Mouse (Mus musculus): ENCODE measurements around the gene Mcpt2. TPM values are rescaled to one million over a fixed set of nuclear protein-coding genes. Genes with fewer than 3 reads are reported as not detected.
"Not testable (repeated sequence)": the region's sequence is repeated elsewhere in the genome, so short reads cannot be mapped to it uniquely, and the experiment has no call there.

Gene Mcpt2
- polyA plus RNA-seq, 1 experiment = 0.43 TPM

- no peaks in the 10 kb centered on the region for H3K36me3 ChIP-seq (ENCODE audit: control insufficient read depth, insufficient read depth, low read length)
- no peak for TF ChIP-seq POLR2A (IDR thresholded peaks at IDR 0.05; ENCODE audit: control insufficient read depth, extremely low read depth, insufficient read depth, low read length, poor library complexity)
- no peak overlapping the region for H3K27ac ChIP-seq (ENCODE audit: control insufficient read depth, insufficient read depth, low read length)
- H3K4me3 ChIP-seq (ENCODE audit: control insufficient read depth, insufficient read depth, low read length) = no peak overlapping the region
- no peaks in the 10 kb centered on the region for H3K4me1 ChIP-seq (replicated peaks; ENCODE audit: control insufficient read depth, insufficient read depth, low read length)
- H3K27me3 ChIP-seq (ENCODE audit: control insufficient read depth, insufficient read depth, low read length) = no peaks in the 10 kb centered on the region
- 63% methylated on average over 3 of the region's 3 CpGs for WGBS
- DNase-seq = no peak
Measured at GRCm38 (mm10) chr14:56055408-56055807, 13.6 kb downstream of the Mcpt2 start.

DNA sequence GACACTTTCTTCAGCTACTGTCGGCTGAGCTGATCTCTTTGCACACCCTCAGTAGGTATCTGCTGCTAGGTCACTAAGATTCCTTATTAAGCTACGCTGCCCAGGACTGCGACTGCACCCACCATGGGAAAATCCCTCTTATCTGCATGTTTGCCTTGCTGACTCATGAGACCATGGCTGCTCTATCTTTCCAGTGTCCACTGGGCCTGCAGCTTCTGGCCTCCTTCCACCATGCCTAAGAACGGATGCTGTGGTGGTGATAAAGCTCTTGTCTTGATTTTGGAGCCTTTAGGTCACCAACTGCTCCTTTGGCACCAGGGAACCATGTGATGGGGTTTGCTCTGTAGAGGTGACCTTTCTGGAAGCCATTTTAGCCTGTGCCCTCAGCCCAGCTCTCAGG is 15.9 kb downstream of the Mcpt2 start:
- 96% methylated on average over 4 of the region's 4 CpGs for WGBS
- no peak for TF ChIP-seq POLR2A (IDR thresholded peaks at IDR 0.05; ENCODE audit: control insufficient read depth, extremely low read depth, insufficient read depth, low read length, poor library complexity)
- TF ChIP-seq CTCF (IDR thresholded peaks at IDR 0.05; ENCODE audit: borderline replicate concordance, control insufficient read depth, extremely low read depth, insufficient read depth, low read length, poor library complexity) = no peak
- no peak for DNase-seq
- Histone ChIP-seq H3K4me3 (ENCODE audit: control insufficient read depth, insufficient read depth, low read length) (no peak overlapping the region), H3K27me3 (ENCODE audit: control insufficient read depth, insufficient read depth, low read length) (no peaks in the 10 kb centered on the region), H3K27ac (ENCODE audit: control insufficient read depth, insufficient read depth, low read length) (no peak overlapping the region), H3K36me3 (ENCODE audit: control insufficient read depth, insufficient read depth, low read length) (no peaks in the 10 kb centered on the region), H3K4me1 (replicated peaks; ENCODE audit: control insufficient read depth, insufficient read depth, low read length) (no peaks in the 10 kb centered on the region)

- not testable (repeated sequence) for H3K27ac ChIP-seq (ENCODE audit: control insufficient read depth, insufficient read depth, low read length); H3K4me1 ChIP-seq (replicated peaks; ENCODE audit: control insufficient read depth, insufficient read depth, low read length); DNase-seq; H3K4me3 ChIP-seq (ENCODE audit: control insufficient read depth, insufficient read depth, low read length); H3K36me3 ChIP-seq (ENCODE audit: control insufficient read depth, insufficient read depth, low read length); H3K27me3 ChIP-seq (ENCODE audit: control insufficient read depth, insufficient read depth, low read length)
- WGBS = 72% methylated on average over 3 of the region's 3 CpGs
Measured at GRCm38 (mm10) chr14:56062213-56062612, 20.4 kb downstream of the Mcpt2 start, which contains the start of gene Mcpt4. TSS of gene Mcpt4 (minus strand) at chr14:56062313.

- WGBS = 64% methylated on average over 4 of the region's 4 CpGs
- DNase-seq = no peak
- H3K27me3 ChIP-seq (ENCODE audit: control insufficient read depth, insufficient read depth, low read length) = no peaks in the 10 kb centered on the region
- no peak overlapping the region for H3K4me3 ChIP-seq (ENCODE audit: control insufficient read depth, insufficient read depth, low read length)
- no peak overlapping the region for H3K27ac ChIP-seq (ENCODE audit: control insufficient read depth, insufficient read depth, low read length)
- H3K4me1 ChIP-seq (replicated peaks; ENCODE audit: control insufficient read depth, insufficient read depth, low read length) = no peaks in the 10 kb centered on the region
- no peak for TF ChIP-seq CTCF (IDR thresholded peaks at IDR 0.05; ENCODE audit: borderline replicate concordance, control insufficient read depth, extremely low read depth, insufficient read depth, low read length, poor library complexity)
- TF ChIP-seq POLR2A (IDR thresholded peaks at IDR 0.05; ENCODE audit: control insufficient read depth, extremely low read depth, insufficient read depth, low read length, poor library complexity) = no peak
- H3K36me3 ChIP-seq (ENCODE audit: control insufficient read depth, insufficient read depth, low read length) = no peaks in the 10 kb centered on the region
Measured at GRCm38 (mm10) chr14:56082016-56082415, 40.2 kb downstream of the Mcpt2 start.

- 76% methylated on average over 2 of the region's 2 CpGs for WGBS
- Histone ChIP-seq H3K4me3 (ENCODE audit: control insufficient read depth, insufficient read depth, low read length) (no peak within 1 kb of the TSS), H3K27ac (ENCODE audit: control insufficient read depth, insufficient read depth, low read length) (no peak within 1 kb of the TSS), H3K27me3 (ENCODE audit: control insufficient read depth, insufficient read depth, low read length) (no peaks in the 10 kb centered on the region), H3K36me3 (ENCODE audit: control insufficient read depth, insufficient read depth, low read length) (no peaks in the 10 kb centered on the region), H3K4me1 (replicated peaks; ENCODE audit: control insufficient read depth, insufficient read depth, low read length) (no peaks in the 10 kb centered on the region)
- DNase-seq = no peak
- no peak for TF ChIP-seq CTCF (IDR thresholded peaks at IDR 0.05; ENCODE audit: borderline replicate concordance, control insufficient read depth, extremely low read depth, insufficient read depth, low read length, poor library complexity)
- TF ChIP-seq POLR2A (IDR thresholded peaks at IDR 0.05; ENCODE audit: control insufficient read depth, extremely low read depth, insufficient read depth, low read length, poor library complexity) = no peak
Measured at GRCm38 (mm10) chr14:56085167-56085566, 43.3 kb downstream of the Mcpt2 start, which contains the start of gene Mcpt8. TSS of gene Mcpt8 (minus strand) at chr14:56085273.

DNA sequence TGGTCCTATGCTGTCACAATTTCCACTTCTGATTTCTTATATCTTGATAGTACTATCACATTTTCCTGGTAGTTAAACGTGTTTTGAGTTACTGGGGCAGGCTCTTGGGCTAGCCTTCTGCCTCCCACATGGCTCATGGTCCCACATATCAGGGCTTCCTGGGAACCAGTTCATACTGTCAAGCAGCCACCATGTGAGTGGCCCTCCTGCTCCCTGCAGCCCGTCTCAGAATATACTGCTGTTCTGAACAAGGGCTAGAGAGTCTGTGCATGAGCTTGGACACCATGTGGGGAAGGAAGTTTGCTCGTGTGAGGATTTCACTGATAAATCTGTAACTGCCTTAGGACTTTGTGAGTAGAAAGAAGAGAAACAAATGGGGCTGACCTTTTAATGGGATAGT is 44.9 kb downstream of the Mcpt2 start:
- no peak for DNase-seq
- TF ChIP-seq POLR2A (IDR thresholded peaks at IDR 0.05; ENCODE audit: control insufficient read depth, extremely low read depth, insufficient read depth, low read length, poor library complexity) = no peak
- TF ChIP-seq CTCF (IDR thresholded peaks at IDR 0.05; ENCODE audit: borderline replicate concordance, control insufficient read depth, extremely low read depth, insufficient read depth, low read length, poor library complexity) = no peak
- Histone ChIP-seq H3K27ac (ENCODE audit: control insufficient read depth, insufficient read depth, low read length) (no peak overlapping the region), H3K4me3 (ENCODE audit: control insufficient read depth, insufficient read depth, low read length) (no peak overlapping the region), H3K4me1 (replicated peaks; ENCODE audit: control insufficient read depth, insufficient read depth, low read length) (no peaks in the 10 kb centered on the region), H3K36me3 (ENCODE audit: control insufficient read depth, insufficient read depth, low read length) (no peaks in the 10 kb centered on the region), H3K27me3 (ENCODE audit: control insufficient read depth, insufficient read depth, low read length) (no peaks in the 10 kb centered on the region)
- 81% methylated on average over 3 of the region's 3 CpGs for WGBS

DNA sequence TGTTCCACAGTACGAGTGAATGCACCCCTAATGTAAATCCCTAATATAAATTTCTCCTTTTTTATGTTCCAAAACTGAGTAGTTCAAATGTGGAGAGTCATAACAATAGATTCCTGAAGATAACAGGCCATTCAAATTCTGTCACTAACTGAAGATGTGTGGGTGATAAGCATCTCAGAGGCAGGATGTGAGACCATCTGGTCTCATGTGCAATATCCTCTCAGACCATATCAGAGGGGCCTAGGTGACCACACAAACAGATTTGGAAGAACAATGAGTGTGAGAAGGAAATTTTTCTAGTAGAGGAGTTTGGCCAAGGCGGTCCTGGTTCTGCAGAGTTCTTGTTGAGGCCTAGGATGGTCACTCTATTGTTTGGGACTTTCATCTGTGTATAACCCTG is 51.5 kb downstream of the Mcpt2 start:
- WGBS = 41% methylated on average over 2 of the region's 2 CpGs
- H3K27ac ChIP-seq (ENCODE audit: control insufficient read depth, insufficient read depth, low read length) = no peak overlapping the region
- no peak for TF ChIP-seq POLR2A (IDR thresholded peaks at IDR 0.05; ENCODE audit: control insufficient read depth, extremely low read depth, insufficient read depth, low read length, poor library complexity)
- no peak for TF ChIP-seq CTCF (IDR thresholded peaks at IDR 0.05; ENCODE audit: borderline replicate concordance, control insufficient read depth, extremely low read depth, insufficient read depth, low read length, poor library complexity)
- no peaks in the 10 kb centered on the region for H3K36me3 ChIP-seq (ENCODE audit: control insufficient read depth, insufficient read depth, low read length)
- no peaks in the 10 kb centered on the region for H3K27me3 ChIP-seq (ENCODE audit: control insufficient read depth, insufficient read depth, low read length)
- no peak for DNase-seq
- no peak overlapping the region for H3K4me3 ChIP-seq (ENCODE audit: control insufficient read depth, insufficient read depth, low read length)
- H3K4me1 ChIP-seq (replicated peaks; ENCODE audit: control insufficient read depth, insufficient read depth, low read length) = no peaks in the 10 kb centered on the region

Other genes starting within 250 kb of the Mcpt2 start
- gene Nfatc4, start 218.9 kb upstream of the Mcpt2 start, polyA plus RNA-seq (2012; rRNA removed) = 2.3 and 2.7 TPM in 2 replicates
- gene Nynrin, start 188.0 kb upstream of the Mcpt2 start, polyA plus RNA-seq (2012; rRNA removed) = 2.0 and 2.1 TPM in 2 replicates
- gene Cbln3, start 157.6 kb upstream of the Mcpt2 start, polyA plus RNA-seq (2012; rRNA removed) = 0.04 and 0.09 TPM in 2 replicates
- gene Khnyn, start 157.1 kb upstream of the Mcpt2 start, polyA plus RNA-seq (2012; rRNA removed) = 33.7 and 35.5 TPM in 2 replicates
- gene Sdr39u1, start 141.7 kb upstream of the Mcpt2 start, polyA plus RNA-seq (2012; rRNA removed) = 50.2 and 54.8 TPM in 2 replicates
- gene Cma1, start 97.4 kb upstream of the Mcpt2 start, polyA plus RNA-seq (2012; rRNA removed) = 1.7 and 2.0 TPM in 2 replicates
- gene Cma2, start 91.1 kb upstream of the Mcpt2 start, polyA plus RNA-seq (2012; rRNA removed) = 0.28 TPM in 1 of 2 replicates, not detected in the other
- gene Mcpt1, start 24.1 kb upstream of the Mcpt2 start, polyA plus RNA-seq (2012; rRNA removed) = 0.66 and 0.77 TPM in 2 replicates
- gene Mcpt9, start 11.5 kb upstream of the Mcpt2 start, polyA plus RNA-seq (2012; rRNA removed) = not detected in 2 replicates
- 1.9 and 2.9 TPM in 2 replicates for gene Mcpt4, start 20.3 kb downstream of the Mcpt2 start, polyA plus RNA-seq (2012; rRNA removed)
- 0.20 TPM in 1 of 2 replicates, not detected in the other for gene Mcpt8, start 43.2 kb downstream of the Mcpt2 start, polyA plus RNA-seq (2012; rRNA removed)
- 0.09 and 0.74 TPM in 2 replicates for gene Ctsg, start 60.5 kb downstream of the Mcpt2 start, polyA plus RNA-seq (2012; rRNA removed)
- not detected in 2 replicates for gene Gzme, start 78.6 kb downstream of the Mcpt2 start, polyA plus RNA-seq (2012; rRNA removed)
- gene Gzmd, start 90.6 kb downstream of the Mcpt2 start, polyA plus RNA-seq (2012; rRNA removed) = not detected in 2 replicates
- not detected in 2 replicates for gene Gzmg, start 117.5 kb downstream of the Mcpt2 start, polyA plus RNA-seq (2012; rRNA removed)
- gene Gzmn, start 132.6 kb downstream of the Mcpt2 start, polyA plus RNA-seq (2012; rRNA removed) = not detected in 2 replicates
- 0.24 TPM in 1 of 2 replicates, not detected in the other for gene Gzmf, start 169.4 kb downstream of the Mcpt2 start, polyA plus RNA-seq (2012; rRNA removed)
- gene Gzmc, start 192.6 kb downstream of the Mcpt2 start, polyA plus RNA-seq (2012; rRNA removed) = 0.54 and 0.60 TPM in 2 replicates
- 1.2 and 2.2 TPM in 2 replicates for gene Gzmb, start 220.2 kb downstream of the Mcpt2 start, polyA plus RNA-seq (2012; rRNA removed)